ENCODE assay signal across 19 mouse cellular contexts in the genomic region with DNA sequence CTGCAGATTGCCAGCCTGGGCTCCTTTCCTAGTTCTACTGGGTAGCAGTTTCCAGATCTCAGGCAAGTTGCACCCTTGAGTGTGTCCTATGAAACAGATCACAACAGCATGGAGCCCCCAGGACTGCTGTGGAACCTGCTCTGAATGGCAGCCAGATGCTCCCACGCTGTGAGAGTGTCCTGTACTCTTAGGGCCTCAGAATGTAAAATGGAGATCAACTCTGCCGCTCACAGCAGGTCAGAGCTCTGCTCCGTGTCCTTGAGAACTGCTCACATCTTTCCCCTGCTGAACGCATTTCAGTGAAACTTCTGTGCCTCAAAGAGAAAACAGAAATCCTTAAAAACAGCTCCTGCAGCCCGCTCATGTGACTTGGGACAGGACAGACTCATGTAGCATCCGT.
DNase-seq lines count a peak whose midpoint lies in the region; TF ChIP-seq lines count a peak whose summit lies in the region.
"Had no signal": no experiment of that assay in that cellular context is flagged by ENCODE, and none has a peak within 500 bp of the region (broad histone marks: within the 10 kb centered on the region; RNA-seq: fewer than 3 reads in every experiment).

No protein-coding gene starts in this region.

- peak; percentile 33 to 66 for DNase-seq in adrenal gland, adult (ENCODE audit: inconsistent age in 2 of 2, low spot score in 1 of 2)
- DNase-seq in adrenal gland, postnatal 4 days (ENCODE audit: low spot score in 2 of 2), result no peak
- peak; percentile 71 for DNase-seq in heart, adult 11 months
- DNase-seq in heart, postnatal 36 days, result no peak
- no peak for DNase-seq in left cerebral cortex, adult 2 months (ENCODE audit: extremely low spot score in 1 of 2, low spot score in 2 of 2)
- no peak for DNase-seq in left cerebral cortex, adult 11 months (ENCODE audit: low spot score)
- peak; percentile 46 for DNase-seq in brain, embryonic 14.5 days (ENCODE audit: low read depth)
- DNase-seq: B cell, adult 2 months; cerebellum, adult 11 months; cerebellum, adult 8-10 months; cerebellum, postnatal 14 days; embryo, embryonic 11 days; gastrocnemius, adult 2 months; gastrocnemius, postnatal 25 days; heart, postnatal 4 days had no signal

- no peak overlapping the region for H3K4me3 ChIP-seq in left cerebral cortex, adult 2 months
- H3K4me3 ChIP-seq: embryonic facial prominence, embryonic 15.5 days; erythroblast, embryonic 14.5 days; gastrocnemius, adult 2 months; heart, embryonic 13.5 days had no signal

- no peak for TF ChIP-seq POLR2A in brain, embryonic 14.5 days (IDR thresholded peaks at IDR 0.05; ENCODE audit: borderline replicate concordance, extremely low read depth, insufficient read depth, insufficient read length, poor library complexity, severe bottlenecking)

- intact Hi-C loops in heart, postnatal 36 days (cut with DNase I), result no loop called here
- intact Hi-C loops in left cerebral cortex, adult 2 months (cut with DNase I), result no loop called here

- H3K27ac ChIP-seq in left cerebral cortex, adult 2 months, result peak overlapping the region; percentile 30
- H3K27ac ChIP-seq: embryonic facial prominence, embryonic 15.5 days; gastrocnemius, adult 2 months; heart, embryonic 13.5 days; hindbrain, embryonic 14.5 days had no signal

- TF ChIP-seq CTCF in left cerebral cortex, adult 2 months (IDR thresholded peaks at IDR 0.05), result no peak
- no peak for TF ChIP-seq CTCF in brain, embryonic 14.5 days (IDR thresholded peaks at IDR 0.05; ENCODE audit: borderline replicate concordance, extremely low read depth, insufficient read depth, insufficient read length)

Comparison
In these comparisons a context has a peak if more than half of its experiments do, and no peak if none do; other contexts are left out.
1. DNase-seq: peak in adrenal gland, adult (2 of 2), heart, adult 11 months (single experiment) and brain, embryonic 14.5 days (single experiment); none in adrenal gland, postnatal 4 days (0 of 2), heart, postnatal 36 days (0 of 2), left cerebral cortex, adult 2 months (0 of 2) and left cerebral cortex, adult 11 months (single experiment).